Mouse (Mus musculus) embryonic fibroblast, embryonic 13.5 days (primary cell): ENCODE measurements around the gene Nup107.

ENCODE experiments used
- CTCF ChIP-seq: IDR thresholded peaks from 2 replicates; pipeline ENCODE4 v1.5.1; 2011; ENCODE audit warnings: mild to moderate bottlenecking, control low read depth, low read length, moderate library complexity, borderline replicate concordance; ENCODE audit not compliant: insufficient read depth
- POLR2A ChIP-seq: IDR thresholded peaks from 2 replicates; pipeline ENCODE4 v1.6.1; 2011; ENCODE audit warnings: low read depth, mild to moderate bottlenecking, control low read depth, low read length, moderate library complexity

DNA sequence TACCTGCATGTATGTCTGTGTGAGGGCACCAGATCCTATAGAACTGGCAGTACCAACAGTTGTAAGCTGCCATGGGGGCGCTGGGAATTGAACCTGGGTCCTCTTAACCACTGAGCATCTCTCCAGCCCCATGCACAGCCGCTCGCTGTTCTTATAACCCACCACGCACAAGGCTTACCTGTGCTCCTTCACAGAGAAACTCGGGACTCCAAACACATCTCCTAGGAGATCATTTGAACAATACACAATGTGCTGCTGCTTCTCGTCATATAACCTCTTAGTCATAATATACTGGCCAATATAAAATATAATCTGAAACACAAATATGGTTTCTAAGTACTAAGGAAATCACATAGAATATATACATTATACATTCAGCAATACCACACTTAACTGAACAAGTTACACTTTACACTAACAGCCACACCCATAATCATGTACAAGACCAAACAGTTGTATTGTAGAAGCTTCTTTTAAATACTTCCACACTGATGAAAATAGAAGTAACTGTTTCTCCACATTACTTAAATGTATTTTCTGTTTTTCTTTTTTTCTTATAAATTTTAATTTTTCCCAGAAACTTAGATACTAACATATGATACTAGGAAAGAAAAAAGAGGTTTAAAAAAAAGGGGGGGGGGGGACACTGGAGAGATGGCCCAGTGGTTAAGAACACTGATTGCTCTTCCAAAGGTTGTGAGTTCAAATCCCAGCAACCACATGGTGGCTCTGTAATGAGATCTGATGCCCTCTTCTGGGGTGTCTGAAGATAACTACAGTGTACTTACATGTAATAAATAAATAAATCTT, 90.3 kb downstream of the Nup107 start:
- no peak for TF ChIP-seq POLR2A
- TF ChIP-seq CTCF, result no peak
